Mouse (Mus musculus): ENCODE results near the gene Ambra1.

Ambra1 gene

DNA sequence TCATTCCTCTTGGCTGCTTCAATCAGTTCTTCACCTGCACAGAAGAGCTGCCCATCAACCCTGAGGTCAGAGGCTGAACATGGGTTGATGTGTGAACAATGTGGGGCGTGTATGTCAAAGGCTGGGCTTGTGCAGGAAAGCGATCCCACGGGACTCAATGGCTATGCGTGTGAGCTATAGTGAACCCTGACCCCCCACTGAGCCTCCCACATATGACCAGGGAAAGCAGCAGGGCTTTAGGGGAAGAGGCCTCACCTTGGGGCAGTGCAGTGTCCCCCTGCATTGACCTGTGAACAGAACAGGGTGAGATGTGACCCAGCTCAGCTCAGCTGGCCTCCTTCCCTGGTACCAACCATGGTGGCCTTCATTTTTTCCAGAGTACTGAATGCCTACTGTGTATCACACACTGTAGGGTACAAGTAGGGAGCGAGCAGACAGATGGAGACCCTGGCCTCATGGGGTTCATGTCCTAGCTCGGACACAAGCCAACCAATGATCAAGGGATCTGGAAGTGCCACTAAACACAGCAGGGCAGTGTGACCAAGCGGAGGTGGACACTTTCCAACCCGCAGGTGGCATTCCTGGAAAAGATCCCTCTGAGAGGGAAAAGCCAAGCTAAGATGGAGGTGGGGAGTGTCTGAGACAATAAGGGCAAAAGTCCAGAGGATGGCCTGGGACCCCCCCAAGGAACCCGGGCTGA is 205.0 kb downstream of the Ambra1 start:
- no peak for DNase-seq (ENCODE audit: low spot score in 2 of 2)

- DNase-seq (ENCODE audit: low spot score in 2 of 2): no peak
Observed at GRCm38 (mm10) chr2:91936154-91936553, 206.2 kb downstream of the Ambra1 start.

DNA sequence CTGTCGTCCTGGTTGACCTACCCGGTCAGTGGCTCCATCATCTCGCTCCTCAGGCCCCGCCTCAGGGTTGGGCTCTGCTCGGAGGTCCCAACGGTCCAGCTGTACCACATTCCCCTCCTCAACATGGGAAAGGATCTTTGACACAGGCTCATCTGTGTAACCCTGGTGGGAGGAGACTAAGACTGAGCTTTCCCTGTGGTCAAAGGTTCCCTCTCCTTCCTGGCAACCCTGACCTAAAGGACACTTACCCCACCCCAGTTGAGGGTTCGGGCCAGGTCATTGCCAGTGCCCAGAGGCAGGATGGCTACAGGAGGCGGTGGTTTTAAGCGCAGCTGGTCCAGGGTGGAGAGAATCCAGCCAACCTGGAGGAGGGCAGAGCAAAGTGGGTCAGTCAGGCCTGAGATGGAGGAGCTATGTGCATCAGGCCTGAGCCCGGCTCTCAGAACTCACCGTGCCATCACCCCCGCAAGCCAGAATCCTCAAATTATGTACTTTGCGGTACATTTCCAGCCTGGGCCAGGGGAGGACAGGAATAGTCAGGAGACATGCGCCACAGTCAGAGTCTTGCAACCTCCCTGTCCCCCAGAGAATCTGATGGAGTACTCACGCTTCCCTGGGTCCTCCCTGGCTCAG is 209.5 kb downstream of the Ambra1 start:
- DNase-seq (ENCODE audit: low spot score in 2 of 2): no peak

GRCm38 (mm10) chr2:91942356-91942755 is 212.4 kb downstream of the Ambra1 start:
- no peak for DNase-seq (ENCODE audit: low spot score in 2 of 2)

DNA sequence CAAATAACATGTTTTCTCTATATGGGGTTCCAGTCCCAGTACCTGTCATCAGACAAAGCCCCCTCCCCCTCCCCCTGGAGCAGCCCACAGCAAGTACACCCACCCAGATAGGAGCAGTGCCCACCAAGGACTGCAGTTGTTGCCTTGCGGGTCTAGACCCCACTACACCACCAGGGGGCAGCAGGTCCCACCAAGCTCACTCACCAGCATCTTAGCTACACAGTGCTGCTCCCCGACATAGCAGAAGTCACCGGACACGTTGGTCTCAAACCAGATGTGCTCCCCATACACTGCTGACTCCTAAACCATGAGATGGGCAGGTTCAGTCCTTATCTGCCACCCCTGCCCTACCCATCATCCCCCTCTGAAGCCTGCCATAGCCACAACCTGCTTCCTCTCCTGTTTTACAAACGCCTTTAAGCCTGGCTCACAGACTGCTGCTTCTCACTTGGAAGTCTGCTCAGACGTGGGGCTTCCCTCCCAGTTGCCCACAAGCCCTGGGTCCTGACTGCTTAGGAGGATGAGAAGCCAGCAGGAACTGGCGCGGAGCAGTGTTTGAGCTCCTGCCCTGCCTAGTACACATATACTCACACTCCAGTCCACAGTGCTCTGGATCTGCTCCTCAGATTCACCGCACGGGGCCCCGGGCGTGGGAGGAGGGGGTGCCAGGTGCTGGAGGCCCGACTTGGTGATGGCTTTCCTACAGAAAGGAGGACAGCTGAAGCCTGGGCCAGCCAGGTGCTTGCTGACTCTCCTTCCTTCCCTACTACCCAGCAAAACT is 214.4 kb downstream of the Ambra1 start:
- peak in 1 of 2 experiments; percentile 75 for DNase-seq (ENCODE audit: low spot score in 2 of 2)

DNA sequence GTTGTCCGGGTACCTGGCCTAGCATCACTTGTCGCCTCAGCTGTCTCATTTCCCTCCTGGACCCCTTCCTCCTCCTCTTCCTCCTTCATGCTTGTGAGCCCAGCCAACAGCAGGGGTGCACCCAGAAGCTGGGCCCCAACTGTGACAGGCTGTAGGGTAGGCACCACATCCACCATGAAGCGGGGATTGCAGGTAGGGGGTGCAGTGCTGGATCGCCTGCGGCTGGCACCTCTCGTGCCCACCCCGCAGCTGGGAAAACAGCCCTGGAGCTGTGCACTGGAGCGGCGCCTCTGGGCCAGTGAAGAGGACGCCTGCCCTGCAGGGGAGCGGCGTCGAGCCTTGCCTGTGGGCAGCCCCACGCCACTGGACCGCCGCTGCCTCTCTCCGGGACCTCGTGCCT is 215.5 kb downstream of the Ambra1 start, which contains the start of gene Gm9821:
Gene Gm9821, plus strand, starts transcription at position 221 of the 400 bp plus-strand sequence.
- DNase-seq (ENCODE audit: low spot score in 2 of 2): no peak

DNA sequence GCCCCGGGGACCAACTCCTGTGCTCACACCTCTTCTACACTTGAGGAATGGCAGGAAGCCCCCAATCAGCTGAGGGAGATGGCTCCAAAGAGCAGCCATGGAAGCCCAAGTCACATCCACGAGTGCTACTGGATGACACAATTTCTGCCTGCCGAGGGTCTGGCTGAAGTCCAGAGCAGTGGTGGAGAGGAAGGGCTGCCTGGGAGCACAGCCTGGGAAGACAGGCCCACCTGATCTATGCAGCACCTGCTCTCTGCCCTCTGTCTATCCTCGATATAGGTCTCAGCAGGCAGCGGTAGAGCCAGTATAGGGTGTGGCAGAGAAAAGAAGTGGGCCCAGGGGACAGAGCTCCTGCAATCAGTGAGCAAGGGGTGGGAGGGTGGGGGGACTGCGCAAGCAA is 216.9 kb downstream of the Ambra1 start:
- no peak for DNase-seq (ENCODE audit: low spot score in 2 of 2)

GRCm38 (mm10) chr2:91947397-91948150 is 217.6 kb downstream of the Ambra1 start:
- DNase-seq (ENCODE audit: low spot score in 2 of 2): no peak

DNA sequence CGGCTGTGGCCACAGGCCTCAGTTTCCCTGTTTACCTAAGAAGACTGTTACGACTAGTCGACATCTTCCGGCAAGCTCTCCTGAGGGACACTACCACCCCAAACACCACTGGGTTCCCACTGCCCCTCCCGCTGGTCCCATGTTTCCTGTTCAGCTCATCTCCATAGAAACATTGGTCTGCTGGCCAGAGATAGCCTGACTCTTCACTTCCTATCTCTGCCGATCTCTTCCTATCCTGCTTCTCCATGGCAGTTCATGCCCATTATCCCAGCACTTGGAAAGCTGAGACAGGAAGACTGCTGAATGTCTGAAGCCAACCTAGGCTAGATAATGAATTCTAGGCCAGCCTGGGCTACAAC is 218.2 kb downstream of the Ambra1 start:
- DNase-seq (ENCODE audit: low spot score in 2 of 2): no peak

DNA sequence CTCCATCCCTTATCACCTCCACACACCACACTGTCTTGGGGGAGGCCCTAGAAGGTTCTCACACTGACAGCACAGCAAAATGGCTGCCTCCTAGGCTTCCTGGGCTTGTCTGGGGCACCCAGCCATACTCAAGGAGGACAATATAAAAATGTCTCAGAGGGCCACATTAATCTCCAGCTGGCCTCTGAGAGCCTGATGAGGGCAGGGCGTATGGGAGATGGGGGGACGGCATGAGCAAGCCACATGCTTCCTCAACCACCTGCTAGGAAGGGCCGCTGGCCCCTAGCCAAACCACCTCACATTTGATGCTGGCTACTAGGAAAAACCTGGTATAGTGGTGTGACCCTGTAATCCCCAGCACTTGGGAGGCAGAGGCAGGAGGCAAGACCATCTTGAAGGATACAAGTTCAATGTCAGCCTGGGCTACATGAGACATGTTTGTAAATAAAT is 218.9 kb downstream of the Ambra1 start:
- no peak for DNase-seq (ENCODE audit: low spot score in 2 of 2)

DNA sequence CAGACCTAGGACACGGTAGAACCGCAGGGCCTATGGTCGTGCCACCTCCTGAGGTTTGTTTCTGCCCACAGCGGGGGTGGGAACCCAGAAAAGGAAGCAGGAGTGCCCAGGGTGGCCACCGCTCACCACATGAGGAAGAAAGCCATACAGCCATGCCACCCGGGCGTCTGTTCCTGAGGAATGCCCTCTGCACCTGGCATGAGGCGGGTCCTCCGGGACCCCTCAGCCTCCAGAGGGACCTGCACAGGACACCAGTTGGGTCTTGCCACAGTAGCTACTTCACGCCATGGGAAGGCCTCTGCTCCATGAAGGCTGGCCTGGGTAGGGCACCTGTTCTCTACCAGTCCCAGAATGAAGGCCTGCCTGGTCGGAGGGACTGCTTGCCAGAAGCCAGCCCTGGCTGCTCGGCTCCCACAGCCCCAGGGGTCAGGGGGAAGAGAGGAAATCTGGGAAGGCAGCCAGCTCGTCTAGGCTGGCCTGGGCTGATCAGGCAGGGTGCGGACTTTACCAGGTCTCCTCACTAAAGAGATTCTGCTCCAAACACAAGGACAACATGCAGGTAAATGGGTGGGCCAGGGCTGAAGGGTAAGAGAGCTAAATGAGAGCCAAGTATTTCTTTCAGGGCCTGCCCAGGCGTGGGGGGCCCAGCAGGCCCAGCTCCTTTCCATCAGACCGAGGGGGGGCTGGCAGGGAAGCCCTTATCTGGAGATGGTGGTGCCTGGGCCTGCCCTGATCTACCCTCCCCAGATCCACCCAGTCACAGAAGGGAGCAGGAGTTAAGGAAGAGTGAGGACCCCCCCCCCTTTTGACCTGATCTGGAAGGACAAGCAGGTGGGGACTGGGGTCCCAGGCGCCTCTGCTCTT is 219.7 kb downstream of the Ambra1 start:
- DNase-seq (ENCODE audit: low spot score in 2 of 2): no peak

GRCm38 (mm10) chr2:91950275-91951085 is 220.5 kb downstream of the Ambra1 start:
- DNase-seq (ENCODE audit: low spot score in 2 of 2): no peak

DNA sequence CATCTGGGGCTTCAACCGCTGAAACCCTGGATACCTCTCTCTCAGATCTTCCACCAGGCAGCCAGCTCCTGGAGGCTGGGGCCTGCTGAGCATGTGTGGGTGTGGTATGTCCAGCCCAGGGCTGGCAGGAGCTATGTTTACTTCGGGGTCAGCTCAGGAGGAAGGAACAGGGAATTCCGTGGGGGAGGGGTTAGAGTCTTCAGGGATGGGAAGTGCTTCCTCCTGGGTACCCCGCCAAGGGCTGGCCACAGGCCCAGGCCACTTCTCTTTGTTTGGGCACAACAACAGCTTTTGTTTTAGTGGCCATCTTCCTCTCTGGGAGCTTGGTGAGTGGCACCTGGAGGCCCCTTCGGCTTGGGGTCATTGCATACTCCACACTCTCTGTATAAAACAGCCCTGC is 223.9 kb downstream of the Ambra1 start:
- DNase-seq (ENCODE audit: low spot score in 2 of 2): no peak

DNA sequence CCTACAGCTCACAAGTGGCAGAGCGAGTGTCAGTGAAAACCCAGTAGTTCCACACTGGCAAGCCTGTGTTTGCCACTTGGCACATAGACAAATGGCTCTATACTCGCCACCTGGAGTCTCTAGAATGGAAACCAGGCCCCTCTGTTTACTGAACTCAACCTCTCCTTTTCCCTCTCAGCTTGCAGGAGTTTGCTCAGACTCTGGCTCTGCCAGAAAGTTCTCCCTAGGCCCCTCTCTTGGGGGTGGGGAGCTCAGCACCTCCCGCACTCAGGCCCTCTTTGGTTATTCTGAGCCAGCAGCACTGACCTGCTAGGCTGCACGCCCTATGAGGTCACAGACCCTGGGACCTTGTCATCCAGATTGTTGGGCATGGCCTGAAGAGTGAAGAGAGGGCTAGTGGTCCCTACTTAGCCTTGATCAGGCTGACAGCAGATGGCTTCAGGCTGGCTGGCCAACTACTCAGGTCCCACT is 225.2 kb downstream of the Ambra1 start:
- DNase-seq (ENCODE audit: low spot score in 2 of 2): no peak

DNA sequence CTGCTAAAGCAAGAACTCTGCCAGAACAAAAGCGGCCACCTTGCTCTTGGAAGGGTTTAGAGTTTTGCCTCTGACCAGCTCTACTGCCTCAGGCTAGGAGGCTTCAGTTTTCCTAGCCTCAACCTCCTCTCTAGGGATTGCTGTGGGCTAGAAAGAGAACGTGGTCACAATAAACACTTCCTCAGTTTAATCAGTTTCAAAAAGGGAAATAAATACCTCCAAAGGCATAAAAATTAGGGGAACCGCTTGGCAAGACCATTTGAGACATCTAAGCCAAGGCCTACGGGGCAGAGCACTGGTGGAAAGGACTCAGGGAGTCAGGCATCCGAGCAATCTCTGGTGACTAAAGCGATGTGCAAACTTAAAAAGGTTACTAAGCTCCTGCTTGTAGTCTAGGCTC is 225.9 kb downstream of the Ambra1 start:
- DNase-seq (ENCODE audit: low spot score in 2 of 2): no peak

- no peak for DNase-seq (ENCODE audit: low spot score in 2 of 2)
Observed at GRCm38 (mm10) chr2:91957096-91957495, 227.2 kb downstream of the Ambra1 start.

GRCm38 (mm10) chr2:91958049-91958448 is 228.1 kb downstream of the Ambra1 start:
- DNase-seq (ENCODE audit: low spot score in 2 of 2): no peak

DNA sequence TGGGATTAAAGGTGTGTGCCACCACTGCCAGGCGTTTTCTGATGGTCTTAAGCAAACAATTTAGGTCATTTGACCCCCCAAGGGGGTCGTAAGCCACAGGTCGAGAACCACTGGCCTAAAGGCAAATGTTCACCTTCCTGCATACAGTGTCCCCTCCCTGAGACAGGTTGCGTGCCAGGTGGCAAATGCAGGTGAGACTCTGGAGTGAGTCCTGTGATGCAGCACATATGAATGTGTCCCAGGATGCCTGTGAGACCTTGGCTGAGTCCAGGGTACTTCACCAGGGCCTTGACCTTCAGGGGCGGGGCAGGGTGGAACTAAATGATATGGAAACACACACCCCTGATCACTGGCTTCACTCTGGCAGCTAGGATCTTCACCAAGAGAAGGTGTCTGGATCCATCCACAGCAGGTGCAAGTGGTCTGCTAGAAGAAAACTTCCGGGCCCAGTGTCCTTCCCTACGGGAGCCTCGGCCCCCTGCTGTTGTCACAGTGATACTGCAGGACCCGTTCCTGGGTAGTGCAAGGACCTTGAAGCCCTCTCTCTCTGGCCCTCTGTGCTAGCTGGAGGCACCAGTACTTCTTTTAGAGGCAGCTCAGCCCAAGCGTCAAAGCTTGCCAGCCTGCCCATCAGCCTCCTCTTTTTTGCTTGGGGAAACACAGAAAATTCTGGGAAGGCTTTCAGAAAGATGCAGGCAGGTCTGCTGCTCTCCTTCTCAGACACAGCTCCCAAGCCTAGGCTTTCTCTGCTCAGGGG is 228.9 kb downstream of the Ambra1 start:
- no peak for DNase-seq (ENCODE audit: low spot score in 2 of 2)

Measured in frontal cortex, postnatal 25 days (tissue).